Mouse (Mus musculus): ENCODE data around the gene Babam2.

Babam2 gene

DNA sequence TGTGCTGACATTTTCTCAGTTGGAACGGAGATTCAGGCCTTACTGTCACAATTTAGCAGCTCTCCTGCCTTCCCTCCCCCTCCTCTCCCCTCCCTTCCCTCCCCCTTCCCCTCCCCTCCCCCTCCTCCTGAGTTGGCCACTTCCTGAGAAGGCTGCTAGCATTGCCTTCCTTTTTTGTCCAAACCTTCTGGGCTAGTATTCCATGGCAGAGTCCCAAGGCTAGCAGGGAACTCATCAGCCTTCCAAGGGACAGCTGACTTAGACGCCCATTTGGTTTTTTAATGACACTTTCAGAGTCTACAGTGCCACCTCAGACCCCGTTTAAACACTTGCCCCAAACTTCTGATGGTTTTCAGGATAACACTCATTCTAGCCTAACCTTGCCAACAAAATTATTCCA is 430.4 kb downstream of the Babam2 start:
- DNase-seq (ENCODE audit: low spot score): no peak

DNA sequence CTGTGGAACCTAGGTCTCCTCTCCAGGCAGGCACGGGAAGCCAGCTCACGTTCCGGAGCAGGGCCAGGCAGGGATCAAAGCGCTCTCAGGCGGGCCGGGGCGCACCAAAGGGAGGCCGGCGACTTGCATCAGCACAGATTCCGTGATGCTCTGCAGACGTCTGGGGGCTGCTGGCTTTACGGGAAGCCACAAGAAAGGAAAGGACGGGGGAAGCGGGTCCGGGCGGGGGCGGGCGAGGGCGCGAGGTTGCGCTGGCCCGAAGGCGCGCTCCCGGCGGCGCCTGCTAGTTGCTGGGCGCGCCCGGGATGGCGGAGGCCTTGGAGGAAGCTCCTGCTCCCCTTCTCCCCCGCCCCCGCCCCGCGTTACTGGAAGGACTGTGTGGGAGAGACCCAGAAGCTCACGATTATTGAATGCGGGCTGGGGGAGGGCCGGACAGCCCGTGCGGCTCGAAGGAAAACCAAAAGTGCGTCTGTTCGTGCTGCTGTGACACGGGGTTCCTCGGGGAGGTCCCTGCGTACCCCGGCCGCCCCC is 435.6 kb downstream of the Babam2 start:
- DNase-seq (ENCODE audit: low spot score): peak; percentile 66

DNA sequence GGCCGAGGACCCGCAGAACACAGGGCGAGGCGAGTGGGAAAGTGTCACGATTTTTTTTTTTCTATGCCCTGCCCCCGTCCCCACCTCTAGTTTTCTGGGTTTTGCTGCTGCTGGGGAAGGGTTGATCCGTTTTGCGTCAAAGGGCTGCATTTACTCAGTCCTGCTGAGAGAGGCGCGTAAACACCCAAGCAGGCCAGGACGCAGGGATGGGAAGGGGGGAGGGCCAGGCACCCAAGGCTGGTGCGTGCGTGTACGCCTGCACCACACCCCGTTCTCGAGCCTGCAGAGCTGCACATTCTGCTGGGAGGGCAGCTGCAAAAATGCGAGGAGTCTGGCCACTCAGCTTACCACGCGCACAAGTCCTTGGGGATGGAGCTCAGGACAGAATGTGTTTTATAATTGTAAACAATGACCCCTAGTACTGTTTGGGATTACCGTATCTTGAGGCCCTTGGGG is 436.1 kb downstream of the Babam2 start:
- peak; percentile 64 for DNase-seq (ENCODE audit: low spot score)

DNA sequence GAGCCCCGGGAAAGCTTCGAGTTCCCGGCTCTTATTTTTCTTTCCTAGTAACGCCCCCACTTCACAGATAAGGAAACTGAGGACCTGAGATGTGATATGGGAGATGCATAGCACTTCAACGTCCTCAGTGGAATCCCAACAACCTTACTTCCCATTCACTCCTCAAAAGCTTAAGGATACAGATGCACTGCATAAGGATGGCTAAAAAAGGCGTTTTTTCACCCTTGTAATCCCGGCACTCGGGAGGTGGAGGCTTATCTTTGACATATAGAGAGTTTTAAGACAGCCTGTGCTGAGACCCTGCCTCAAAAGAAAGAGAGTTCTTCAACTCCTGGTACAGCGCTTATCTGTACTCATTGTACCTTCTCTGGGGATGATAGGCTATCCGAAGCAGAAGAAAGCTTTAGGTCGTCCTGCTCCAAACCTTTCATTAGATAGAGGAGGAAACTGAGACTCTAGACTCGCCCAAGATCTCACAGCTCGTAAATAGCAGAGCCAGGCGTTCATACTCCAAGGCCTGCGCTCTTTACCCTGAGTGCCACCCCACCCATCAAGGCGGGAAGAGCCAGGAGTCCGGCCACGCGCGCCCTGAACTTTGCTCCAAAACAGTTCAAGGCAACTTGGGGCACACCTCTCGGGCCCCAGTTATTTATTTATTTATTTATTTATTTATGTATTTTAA is 436.7 kb downstream of the Babam2 start:
- no peak for DNase-seq (ENCODE audit: low spot score)
